Mouse (Mus musculus): ENCODE data around the gene Hexim2. TPM values are rescaled to one million over a fixed set of nuclear protein-coding genes. Genes with fewer than 3 reads are reported as not detected.

The Hexim2 gene
- polyA plus RNA-seq, 1 experiment from 2014 or later = 5.6 TPM

GRCm38 (mm10) chr11:103115163-103116007, 16.8 kb upstream of the Hexim2 start:
- no peaks in the 10 kb centered on the region for H3K36me3 ChIP-seq (ENCODE audit: control insufficient read depth, insufficient read depth, low read length)
- H3K4me3 ChIP-seq (ENCODE audit: low read depth, low read length) = peak overlapping the region; percentile 58
- H3K4me2 ChIP-seq = peak overlapping the region; percentile 71
- WGBS (ENCODE audit: insufficient replicate concordance) = 1% methylated on average over 34 of the region's 34 CpGs
- no peaks in the 10 kb centered on the region for H3K9me3 ChIP-seq (replicated peaks; ENCODE audit: control insufficient read depth, low read length)
- peak overlapping the region; percentile 78 for H3K9ac ChIP-seq (ENCODE audit: low read depth, low read length)
- peak overlapping the region; percentile 83 for H3K27ac ChIP-seq (ENCODE audit: low read depth, low read length)
- H3K4me1 ChIP-seq (ENCODE audit: control insufficient read depth, insufficient read depth, low read length) = peaks cover 23% of the 10 kb centered on the region; the same call in 1 of the 2 replicates
- no peaks in the 10 kb centered on the region; the same call in 1 of the 2 replicates for H3K27me3 ChIP-seq (ENCODE audit: control insufficient read depth, insufficient read depth, low read length)
- ATAC-seq (replicated peaks; ENCODE audit: insufficient number of reproducible peaks, low FRiP score, low TSS enrichment) = peak; percentile 79

GRCm38 (mm10) chr11:103116008-103116818, 16.0 kb upstream of the Hexim2 start, which contains the start of gene Hexim1:
Gene Hexim1 (plus strand): TSS chr11:103116231.
- WGBS (ENCODE audit: insufficient replicate concordance) = under 1% methylated on average over 53 of the region's 53 CpGs

GRCm38 (mm10) chr11:103116959-103117590, 15.2 kb upstream of the Hexim2 start:
- under 1% methylated on average over 35 of the region's 35 CpGs for WGBS (ENCODE audit: insufficient replicate concordance)
- Histone ChIP-seq H3K4me1 (ENCODE audit: control insufficient read depth, insufficient read depth, low read length) (peaks cover 14% of the 10 kb centered on the region; the same call in 1 of the 2 replicates), H3K9me3 (replicated peaks; ENCODE audit: control insufficient read depth, low read length) (no peaks in the 10 kb centered on the region), H3K27ac (ENCODE audit: low read depth, low read length) (peak overlapping the region; percentile 82), H3K4me2 (peak overlapping the region; percentile 77), H3K36me3 (ENCODE audit: control insufficient read depth, insufficient read depth, low read length) (no peaks in the 10 kb centered on the region), H3K9ac (ENCODE audit: low read depth, low read length) (peak overlapping the region; percentile 72), H3K27me3 (ENCODE audit: control insufficient read depth, insufficient read depth, low read length) (no peaks in the 10 kb centered on the region; the same call in 1 of the 2 replicates), H3K4me3 (ENCODE audit: low read depth, low read length) (peak overlapping the region; percentile 58)
- peak; percentile 44; the same call in 1 of the 2 replicates for ATAC-seq (replicated peaks; ENCODE audit: insufficient number of reproducible peaks, low FRiP score, low TSS enrichment)

More at GRCm38 (mm10) chr11:103116008-103116818, 16.0 kb upstream of the Hexim2 start, which contains the start of gene Hexim1:
- Histone ChIP-seq H3K27ac (ENCODE audit: low read depth, low read length) (peak within 1 kb of the TSS; percentile 83), H3K9ac (ENCODE audit: low read depth, low read length) (peak within 1 kb of the TSS; percentile 78), H3K4me2 (peak within 1 kb of the TSS; percentile 77), H3K9me3 (replicated peaks; ENCODE audit: control insufficient read depth, low read length) (no peaks in the 10 kb centered on the region), H3K4me1 (ENCODE audit: control insufficient read depth, insufficient read depth, low read length) (peaks cover 22% of the 10 kb centered on the region; the same call in 1 of the 2 replicates), H3K36me3 (ENCODE audit: control insufficient read depth, insufficient read depth, low read length) (no peaks in the 10 kb centered on the region), H3K27me3 (ENCODE audit: control insufficient read depth, insufficient read depth, low read length) (no peaks in the 10 kb centered on the region; the same call in 1 of the 2 replicates), H3K4me3 (ENCODE audit: low read depth, low read length) (peak within 1 kb of the TSS; percentile 58)
- peak; percentile 90 for ATAC-seq (replicated peaks; ENCODE audit: insufficient number of reproducible peaks, low FRiP score, low TSS enrichment)

GRCm38 (mm10) chr11:103117591-103118009, 14.6 kb upstream of the Hexim2 start:
- H3K27ac ChIP-seq (ENCODE audit: low read depth, low read length) = 0 out of 2 replicates have a peak overlapping the region, but pooled peaks have one; percentile 82
- no peaks in the 10 kb centered on the region; the same call in 1 of the 2 replicates for H3K27me3 ChIP-seq (ENCODE audit: control insufficient read depth, insufficient read depth, low read length)
- H3K4me2 ChIP-seq = peak overlapping the region; percentile 77
- no peaks in the 10 kb centered on the region for H3K36me3 ChIP-seq (ENCODE audit: control insufficient read depth, insufficient read depth, low read length)
- peak overlapping the region; percentile 72 for H3K9ac ChIP-seq (ENCODE audit: low read depth, low read length)
- no peaks in the 10 kb centered on the region for H3K9me3 ChIP-seq (replicated peaks; ENCODE audit: control insufficient read depth, low read length)
- ATAC-seq (replicated peaks; ENCODE audit: insufficient number of reproducible peaks, low FRiP score, low TSS enrichment) = no peak
- under 1% methylated on average over 38 of the region's 38 CpGs for WGBS (ENCODE audit: insufficient replicate concordance)
- H3K4me3 ChIP-seq (ENCODE audit: low read depth, low read length) = peak overlapping the region; percentile 58
- H3K4me1 ChIP-seq (ENCODE audit: control insufficient read depth, insufficient read depth, low read length) = peaks cover 9% of the 10 kb centered on the region; the same call in 1 of the 2 replicates

GRCm38 (mm10) chr11:103118866-103119265, 13.4 kb upstream of the Hexim2 start:
- Histone ChIP-seq H3K9ac (ENCODE audit: low read depth, low read length) (no peak overlapping the region), H3K27me3 (ENCODE audit: control insufficient read depth, insufficient read depth, low read length) (no peaks in the 10 kb centered on the region), H3K9me3 (replicated peaks; ENCODE audit: control insufficient read depth, low read length) (no peaks in the 10 kb centered on the region), H3K36me3 (ENCODE audit: control insufficient read depth, insufficient read depth, low read length) (no peaks in the 10 kb centered on the region), H3K4me3 (ENCODE audit: low read depth, low read length) (no peak overlapping the region), H3K4me2 (peak overlapping the region; percentile 77; the same call in 1 of the 2 replicates), H3K4me1 (ENCODE audit: control insufficient read depth, insufficient read depth, low read length) (peaks cover 4% of the 10 kb centered on the region; the same call in 1 of the 2 replicates), H3K27ac (ENCODE audit: low read depth, low read length) (no peak overlapping the region)
- WGBS (ENCODE audit: insufficient replicate concordance) = 91% methylated on average over 2 of the region's 2 CpGs
- ATAC-seq (replicated peaks; ENCODE audit: insufficient number of reproducible peaks, low FRiP score, low TSS enrichment) = no peak

GRCm38 (mm10) chr11:103119609-103120008, 12.6 kb upstream of the Hexim2 start:
- ATAC-seq (replicated peaks; ENCODE audit: insufficient number of reproducible peaks, low FRiP score, low TSS enrichment) = no peak
- Histone ChIP-seq H3K4me2 (no peak overlapping the region), H3K27ac (ENCODE audit: low read depth, low read length) (no peak overlapping the region), H3K27me3 (ENCODE audit: control insufficient read depth, insufficient read depth, low read length) (no peaks in the 10 kb centered on the region), H3K4me1 (ENCODE audit: control insufficient read depth, insufficient read depth, low read length) (peaks cover 1% of the 10 kb centered on the region; the same call in 1 of the 2 replicates), H3K9ac (ENCODE audit: low read depth, low read length) (no peak overlapping the region), H3K4me3 (ENCODE audit: low read depth, low read length) (no peak overlapping the region), H3K36me3 (ENCODE audit: control insufficient read depth, insufficient read depth, low read length) (no peaks in the 10 kb centered on the region), H3K9me3 (replicated peaks; ENCODE audit: control insufficient read depth, low read length) (no peaks in the 10 kb centered on the region)
- WGBS (ENCODE audit: insufficient replicate concordance) = 52% methylated on average over 5 of the region's 5 CpGs

- H3K27me3 ChIP-seq (ENCODE audit: control insufficient read depth, insufficient read depth, low read length) = no peaks in the 10 kb centered on the region
- no peak overlapping the region for H3K4me2 ChIP-seq
- H3K9ac ChIP-seq (ENCODE audit: low read depth, low read length) = no peak overlapping the region
- no peaks in the 10 kb centered on the region for H3K9me3 ChIP-seq (replicated peaks; ENCODE audit: control insufficient read depth, low read length)
- ATAC-seq (replicated peaks; ENCODE audit: insufficient number of reproducible peaks, low FRiP score, low TSS enrichment) = no peak
- no peak overlapping the region for H3K4me3 ChIP-seq (ENCODE audit: low read depth, low read length)
- H3K36me3 ChIP-seq (ENCODE audit: control insufficient read depth, insufficient read depth, low read length) = no peaks in the 10 kb centered on the region
- no peak overlapping the region for H3K27ac ChIP-seq (ENCODE audit: low read depth, low read length)
- no peaks in the 10 kb centered on the region; the same call in 1 of the 2 replicates for H3K4me1 ChIP-seq (ENCODE audit: control insufficient read depth, insufficient read depth, low read length)
- 55% methylated on average over 5 of the region's 5 CpGs for WGBS (ENCODE audit: insufficient replicate concordance)
Measured at GRCm38 (mm10) chr11:103120315-103120714, 11.9 kb upstream of the Hexim2 start.
